Mouse (Mus musculus) forebrain, embryonic 11.5 days (tissue): ENCODE results near the gene Cyb561d1. TPM values are rescaled to one million over a fixed set of nuclear protein-coding genes. Genes with fewer than 3 reads are reported as not detected.

Experiments
- ATAC-seq: fragments of 200-750 bp; cut with Nextera tagmentation; replicated peaks from 2 replicates; pipeline ENCODE4 v1.8.0; 2017; ENCODE audit warnings: moderate TSS enrichment; ENCODE audit not compliant: low FRiP score
- DNase-seq: peaks from one replicate; pipeline ENCODE4 v3.0.0-alpha.2; 2017; ENCODE audit warnings: low spot score
- H3K27ac ChIP-seq: fragments of 300-500 bp; sonication (generic); 2 replicates; pipeline ENCODE4 v1.5.1; 2014; ENCODE audit warnings: low read depth, low read length
- H3K27me3 ChIP-seq: fragments of 300-500 bp; sonication (generic); 2 replicates; pipeline ENCODE4 v1.6.1; 2014; ENCODE audit warnings: mild to moderate bottlenecking, low read length, mixed read lengths; ENCODE audit not compliant: control insufficient read depth, insufficient read depth
- H3K36me3 ChIP-seq: fragments of 300-500 bp; sonication (generic); 2 replicates; pipeline ENCODE4 v1.6.1; 2014; ENCODE audit warnings: mild to moderate bottlenecking, low read length, moderate library complexity, mixed read lengths; ENCODE audit not compliant: control insufficient read depth, insufficient read depth
- H3K4me1 ChIP-seq: fragments of 300-500 bp; sonication (generic); replicated peaks from 2 replicates; pipeline ENCODE4 v1.6.1; 2014; ENCODE audit warnings: low read length, mixed read lengths; ENCODE audit not compliant: control insufficient read depth, insufficient read depth
- H3K4me2 ChIP-seq: fragments of 300-500 bp; sonication (generic); 2 replicates; pipeline ENCODE4 v1.6.1; 2014; ENCODE audit warnings: low read depth, mild to moderate bottlenecking, low read length, moderate library complexity, mixed read lengths; ENCODE audit not compliant: severe bottlenecking
- H3K4me3 ChIP-seq: fragments of 300-500 bp; sonication (generic); 2 replicates; pipeline ENCODE4 v1.5.1; 2014; ENCODE audit warnings: low read depth, low read length
- H3K9ac ChIP-seq: fragments of 300-500 bp; sonication (generic); 2 replicates; pipeline ENCODE4 v1.6.1; 2014; ENCODE audit warnings: low read length
- H3K9me3 ChIP-seq: fragments of 300-500 bp; sonication (generic); 2 replicates; pipeline ENCODE4 v1.6.1; 2016; ENCODE audit warnings: low read length, mixed read lengths; ENCODE audit not compliant: control insufficient read depth
- WGBS: fragments of 180-500 bp; shearing (Covaris S2); extraction: QIAGEN DNeasy Blood & Tissue Kit; methylation state at CpG from one replicate; pipeline ENCODE4 v1.1.7; 2014; 5-methylcytosine and 5-hydroxymethylcytosine counted together
- polyA plus RNA-seq: library from polyadenylated mRNA; unstranded; fragments of >200 nt; fragmentation: Nextera tagmentation; extraction: Ambion mirVana; gene quantifications from 2 replicates; pipeline ENCODE4 v1.2.1, GENCODE M21; 2014

The Cyb561d1 gene
- polyA plus RNA-seq, 1 experiment from 2014 or later: 3.2 TPM

- Histone ChIP-seq H3K27ac (no peak overlapping the region), H3K27me3 (no peaks in the 10 kb centered on the region)
- peak; percentile 47; the same call in 1 of the 2 replicates for ATAC-seq
These were observed 53.4 kb downstream of the Cyb561d1 start for GRCm38 (mm10) chr3:108147386-108148235.

GRCm38 (mm10) chr3:108146671-108147070 is 54.3 kb downstream of the Cyb561d1 start:
- ATAC-seq: no peak
- Histone ChIP-seq H3K36me3 (no peaks in the 10 kb centered on the region), H3K9ac (peak overlapping the region; percentile 94), H3K9me3 (no peaks in the 10 kb centered on the region), H3K4me2 (peak overlapping the region; percentile 64), H3K27me3 (no peaks in the 10 kb centered on the region), H3K27ac (no peak overlapping the region), H3K4me3 (peak overlapping the region; percentile 96), H3K4me1 (peaks cover 4% of the 10 kb centered on the region; the same call in 1 of the 2 replicates)
- 65% methylated on average over 5 of the region's 5 CpGs for WGBS
- no peak for DNase-seq

More at GRCm38 (mm10) chr3:108147386-108148235, 53.4 kb downstream of the Cyb561d1 start:
- 67% methylated on average over 11 of the region's 11 CpGs for WGBS
- Histone ChIP-seq H3K4me2 (no peak overlapping the region), H3K4me1 (peaks cover 4% of the 10 kb centered on the region; the same call in 1 of the 2 replicates), H3K36me3 (no peaks in the 10 kb centered on the region), H3K9ac (no peak overlapping the region), H3K9me3 (no peaks in the 10 kb centered on the region), H3K4me3 (no peak overlapping the region)
- peak; percentile 91 for DNase-seq

Other genes starting within 250 kb of the Cyb561d1 start
- not detected in 2 replicates for gene Gstm3, start 231.9 kb downstream of the Cyb561d1 start, polyA plus RNA-seq
- gene Gstm2, start 214.8 kb downstream of the Cyb561d1 start, polyA plus RNA-seq: 10.6 and 13.3 TPM in 2 replicates
- 25.7 and 27.2 TPM in 2 replicates for gene Gstm1, start 183.2 kb downstream of the Cyb561d1 start, polyA plus RNA-seq
- 11.8 and 14.3 TPM in 2 replicates for gene Gstm4, start 156.3 kb downstream of the Cyb561d1 start, polyA plus RNA-seq
- 45.1 and 45.7 TPM in 2 replicates for gene Ampd2, start 114.6 kb downstream of the Cyb561d1 start, polyA plus RNA-seq
- 0.33 and 0.99 TPM in 2 replicates for gene Gnat2, start 108.4 kb downstream of the Cyb561d1 start, polyA plus RNA-seq
- gene Gnai3, start 55.1 kb downstream of the Cyb561d1 start, polyA plus RNA-seq: 210 and 213 TPM in 2 replicates
- 0.25 and 0.32 TPM in 2 replicates for gene Gpr61, start 46.3 kb downstream of the Cyb561d1 start, polyA plus RNA-seq
- 4.2 and 5.2 TPM in 2 replicates for gene Amigo1, start 14.9 kb downstream of the Cyb561d1 start, polyA plus RNA-seq
- gene Atxn7l2, start 9.7 kb upstream of the Cyb561d1 start, polyA plus RNA-seq: 22.3 and 24.3 TPM in 2 replicates
- gene Sypl2, start 25.4 kb upstream of the Cyb561d1 start, polyA plus RNA-seq: 2.3 and 3.5 TPM in 2 replicates
- 277 and 297 TPM in 2 replicates for gene Psma5, start 55.7 kb upstream of the Cyb561d1 start, polyA plus RNA-seq
- 28.9 and 31.3 TPM in 2 replicates for gene Sort1, start 82.9 kb upstream of the Cyb561d1 start, polyA plus RNA-seq
- gene Mybphl, start 163.7 kb upstream of the Cyb561d1 start, polyA plus RNA-seq: not detected in 2 replicates
- gene Psrc1, start 182.6 kb upstream of the Cyb561d1 start, polyA plus RNA-seq: 99.5 and 102 TPM in 2 replicates
- gene Celsr2, start 214.3 kb upstream of the Cyb561d1 start, polyA plus RNA-seq: 52.0 and 68.1 TPM in 2 replicates
- gene Sars, start 244.0 kb upstream of the Cyb561d1 start, polyA plus RNA-seq: 180 and 189 TPM in 2 replicates